Mouse (Mus musculus) gastrocnemius, postnatal 4 days (tissue): ENCODE results near the gene S100a11. TPM values are rescaled to one million over a fixed set of nuclear protein-coding genes. Genes with fewer than 3 reads are reported as not detected.
"Not testable (repeated sequence)": the region's sequence is repeated elsewhere in the genome, so short reads cannot be mapped to it uniquely, and the experiment has no call there.

Source experiments
- DNase-seq, 2 experiments: peaks; one replicate each; pipeline ENCODE4 v3.0.0; 2021 to 2022; ENCODE audit warnings: low spot score in 2 of 2, mixed read lengths in 2 of 2
- long read RNA-seq, 2 experiments: library from polyadenylated mRNA; stranded (forward); transcript quantifications; one replicate each; pipeline ENCODE4 v2.0.0; 2021
- total RNA-seq, 2 experiments: library from RNA; stranded (reverse); gene quantifications; 2 replicates each; pipeline ENCODE4 v1.2.3; 2021

Gene S100a11
- 100 to 1,000 TPM; 310 to 333 TPM for total RNA-seq
- long read RNA-seq, experiment 1, transcript S100a11-201 (3 exons, 511 nt): major isoform, 51 of 53 reads
- long read RNA-seq, experiment 1, partial matches to known transcripts: 2 of 53 reads
- long read RNA-seq, experiment 1, other reads (novel, unspliced or antisense): 0 of 53 reads
- long read RNA-seq, experiment 2, transcript S100a11-201 (3 exons, 511 nt): major isoform, 57 of 63 reads
- long read RNA-seq, experiment 2, partial matches to known transcripts: 4 of 63 reads
- long read RNA-seq, experiment 2, other reads (novel, unspliced or antisense): 2 of 63 reads

DNA sequence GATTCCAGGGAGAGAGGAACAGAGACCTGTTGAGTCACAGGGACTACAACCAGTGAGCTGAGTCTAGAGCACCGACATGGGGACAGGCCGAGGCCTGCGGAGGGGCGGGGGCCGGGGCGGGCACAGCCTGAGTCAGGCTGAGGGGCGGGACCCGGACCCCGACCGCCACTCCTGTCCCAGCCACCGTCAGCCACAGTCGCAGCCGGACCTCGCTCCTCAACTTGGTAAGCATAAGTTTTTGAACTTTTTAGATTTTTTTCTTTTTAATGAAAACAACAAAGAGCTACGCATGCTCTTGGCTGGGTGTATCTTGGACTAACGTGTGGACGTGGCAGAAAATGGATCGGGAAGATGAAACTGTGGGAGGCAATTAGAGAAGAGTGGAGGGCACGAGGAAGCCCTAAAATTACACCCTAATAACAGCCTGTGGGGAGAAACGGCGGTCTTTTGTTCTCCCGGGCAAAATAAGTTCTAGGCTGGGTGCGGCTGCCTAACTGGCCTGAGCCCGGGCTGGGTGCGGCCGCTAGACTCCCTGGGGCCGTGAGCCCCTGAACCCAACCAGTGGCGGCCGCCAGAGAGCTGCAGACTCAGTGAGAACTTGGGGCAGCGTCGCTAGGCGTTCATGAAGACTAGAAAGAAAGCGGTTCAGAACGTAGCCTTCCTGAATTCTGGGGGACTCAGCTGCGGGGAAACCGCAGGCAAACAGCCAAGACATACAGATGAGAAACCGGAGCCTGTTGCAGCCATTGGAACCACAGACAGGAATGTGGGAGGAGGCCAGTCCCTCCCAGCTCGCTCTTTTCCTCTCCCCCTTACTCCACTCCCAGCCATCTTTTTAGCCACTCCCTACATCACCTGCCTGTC is at the start of gene S100a11:
S100a11 (plus strand) TSS at position 159 of the 864 bp plus-strand sequence.
- DNase-seq: peak; percentile 45 to 63

DNA sequence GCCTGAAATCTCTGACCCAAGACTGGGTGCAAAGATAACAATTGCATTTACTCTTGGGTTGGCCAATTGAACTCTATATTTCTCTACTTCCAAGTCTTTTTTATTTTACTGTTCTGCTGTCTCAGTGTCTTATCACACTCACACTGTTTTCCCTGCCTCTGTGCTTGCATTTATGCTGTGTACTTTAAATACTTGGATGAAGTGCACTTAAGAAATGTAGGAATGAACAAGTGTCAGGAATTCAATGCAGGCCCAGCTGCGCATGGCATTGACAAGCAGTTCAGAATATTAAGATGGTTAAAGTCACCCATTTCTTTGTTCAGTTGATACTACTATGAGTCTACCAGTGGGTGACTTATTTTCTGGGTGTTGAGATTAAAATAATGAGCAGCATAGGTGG is 40.2 kb upstream of the S100a11 start:
- DNase-seq: no peak

DNA sequence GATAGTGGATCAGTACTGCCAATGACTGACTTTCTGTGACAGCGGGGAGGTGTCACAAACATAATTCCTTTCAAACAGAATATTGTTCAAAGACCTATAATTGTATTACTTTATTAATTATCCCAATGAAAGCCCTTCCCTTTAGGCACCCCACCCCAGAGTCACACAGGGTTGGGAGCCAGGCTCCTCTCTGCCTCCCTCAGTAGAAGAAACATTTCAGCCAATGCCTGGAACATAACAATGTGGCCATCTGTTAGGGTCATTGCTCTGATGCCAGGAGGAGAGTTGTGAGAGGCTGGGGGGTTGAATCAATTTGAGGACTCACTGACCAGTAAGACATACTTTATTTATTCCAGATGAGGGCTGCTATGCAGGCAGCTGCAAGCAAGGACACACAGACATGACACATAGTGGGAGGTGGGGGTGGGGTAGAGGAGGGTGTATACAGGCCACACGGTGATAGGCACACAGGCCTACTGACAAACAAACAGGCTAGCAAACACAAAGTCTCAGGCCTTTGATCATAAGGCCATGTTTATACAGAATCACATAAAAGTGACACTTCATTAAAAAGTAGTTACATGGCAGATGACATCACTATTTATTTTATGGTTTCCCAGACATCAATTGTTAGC is 38.2 kb upstream of the S100a11 start:
- DNase-seq: no peak

DNA sequence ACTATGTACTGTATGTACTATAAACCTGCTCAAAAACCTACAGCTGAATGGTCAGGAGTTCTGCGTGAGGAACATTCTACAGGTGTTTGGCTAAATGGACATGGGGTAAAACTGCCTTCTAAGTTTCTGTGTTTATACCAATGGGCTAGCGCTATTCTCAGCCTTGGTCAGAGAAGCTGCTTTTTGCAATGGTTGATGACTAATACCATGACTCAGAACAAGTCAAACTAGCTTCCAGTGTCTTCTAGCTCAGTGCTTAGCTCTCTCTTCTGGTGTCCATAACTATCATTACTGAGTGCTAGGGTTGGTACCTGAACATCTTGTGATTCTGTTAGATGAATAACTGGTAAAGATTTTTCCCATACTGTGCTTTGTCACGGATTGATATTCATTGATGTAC is 34.7 kb upstream of the S100a11 start:
- DNase-seq: no peak

DNA sequence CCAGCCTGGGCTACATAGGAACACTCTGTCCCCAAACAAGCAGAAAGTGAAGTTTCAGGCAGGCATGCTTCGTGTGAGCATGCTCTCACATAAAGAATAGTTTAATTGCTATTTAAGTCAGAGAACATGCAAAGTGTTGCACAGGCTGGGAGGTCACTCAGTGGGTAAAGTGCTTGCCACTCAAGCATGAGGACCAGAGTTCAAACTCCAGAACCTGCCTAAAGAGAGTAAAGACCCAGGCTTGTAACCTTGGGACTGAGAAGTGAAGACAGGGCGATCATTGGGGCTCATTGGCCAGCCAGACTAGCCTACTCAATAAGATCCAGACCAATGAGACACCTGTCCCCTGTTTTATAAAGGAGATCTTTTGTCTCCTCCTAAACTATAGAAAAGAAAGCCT is 31.7 kb upstream of the S100a11 start:
- no peak for DNase-seq

DNA sequence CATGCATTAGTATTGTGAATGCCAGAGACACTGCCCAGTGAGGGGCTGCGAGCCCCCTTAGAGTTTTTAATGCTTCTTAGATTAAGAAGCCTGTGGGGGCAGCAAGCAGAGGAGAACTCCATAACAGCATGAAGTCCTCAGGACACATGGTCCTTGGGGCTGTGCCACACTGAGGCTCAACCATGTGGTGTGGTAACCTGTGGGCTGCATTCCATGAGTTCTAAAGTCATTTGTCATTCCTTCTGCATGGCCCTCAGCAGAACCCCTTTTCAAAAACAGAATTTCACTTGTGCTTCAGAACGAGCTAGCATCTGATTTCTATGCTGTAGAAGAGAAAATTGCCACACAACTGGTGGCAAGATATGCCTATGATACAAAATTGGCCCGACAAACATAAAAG is 28.1 kb upstream of the S100a11 start:
- DNase-seq: no peak

DNA sequence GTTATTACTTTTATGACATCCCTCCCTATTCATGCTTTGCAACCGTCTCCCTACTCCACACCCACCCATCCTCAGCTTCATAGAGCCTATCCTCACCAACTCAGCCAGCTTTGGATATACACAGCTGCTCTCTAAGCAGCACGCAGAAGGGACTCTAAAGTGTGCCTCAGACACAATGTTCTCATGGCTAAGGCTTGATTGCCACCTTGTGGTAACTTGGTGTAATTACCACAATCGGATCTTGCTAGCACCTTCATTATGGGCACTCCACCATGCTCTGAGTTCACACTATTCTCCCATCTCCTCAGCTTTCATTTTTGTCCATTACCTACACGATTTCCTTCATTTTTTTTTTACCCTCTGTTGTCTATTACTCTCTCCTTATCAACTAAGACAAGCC is 26.3 kb upstream of the S100a11 start:
- DNase-seq: peak in 1 of 2 experiments; percentile 33

DNA sequence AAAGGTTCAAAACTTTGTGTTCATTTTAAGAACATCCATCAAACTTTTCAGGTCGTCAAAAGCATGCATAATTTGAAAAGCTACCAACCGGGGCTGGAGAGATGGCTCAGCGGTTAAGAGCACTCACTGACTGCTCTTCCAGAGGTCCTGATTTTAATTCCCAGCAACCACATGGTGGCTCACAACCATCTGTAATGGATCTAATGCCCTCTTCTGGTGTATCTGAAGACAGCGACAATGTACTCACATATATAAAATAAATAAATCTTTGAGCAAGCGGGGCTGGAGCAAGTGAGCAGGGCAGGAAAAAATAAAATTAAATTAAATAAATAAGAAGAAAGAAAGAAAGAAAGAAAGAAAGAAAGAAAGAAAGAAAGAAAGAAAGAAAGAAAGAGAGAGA is 25.5 kb upstream of the S100a11 start:
- not testable (repeated sequence) for DNase-seq

DNA sequence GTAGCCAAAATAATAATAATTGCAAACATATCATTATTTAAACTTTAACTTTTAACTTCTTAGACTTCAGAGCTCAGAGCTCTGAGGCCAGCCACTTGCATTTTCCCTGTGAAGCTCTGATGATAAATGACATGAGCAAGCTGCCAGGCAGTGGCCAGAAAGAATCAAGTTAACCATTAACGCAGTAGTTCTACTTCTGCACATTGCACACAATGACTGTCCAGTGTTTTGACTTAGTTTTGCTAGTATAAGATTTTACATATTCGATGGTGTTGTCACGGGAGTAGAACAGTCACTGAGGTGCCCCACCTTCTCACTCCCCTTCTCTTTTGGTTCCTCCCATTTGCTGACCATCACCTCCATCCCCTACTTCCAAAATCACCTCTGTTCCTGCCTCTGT is 23.2 kb upstream of the S100a11 start:
- DNase-seq: no peak

DNA sequence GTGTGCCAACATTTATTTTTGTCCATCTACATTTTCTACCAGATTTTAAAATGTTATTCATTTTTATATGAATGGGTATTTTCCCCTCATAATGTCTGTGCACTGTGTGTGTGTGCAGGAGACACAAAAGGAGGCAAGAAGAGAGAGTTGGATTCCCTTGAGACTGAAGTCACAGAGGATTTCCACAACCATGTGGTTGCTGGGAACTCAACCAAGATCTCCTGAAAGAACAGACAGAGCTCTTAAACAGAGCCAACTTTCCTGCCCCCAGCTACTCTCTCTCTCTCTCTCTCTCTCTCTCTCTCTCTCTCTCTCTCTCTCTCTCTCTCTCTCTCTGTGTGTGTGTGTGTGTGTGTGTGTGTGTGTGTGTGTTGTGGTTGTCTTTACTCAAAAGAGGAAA is 21.2 kb upstream of the S100a11 start:
- DNase-seq: no peak

DNA sequence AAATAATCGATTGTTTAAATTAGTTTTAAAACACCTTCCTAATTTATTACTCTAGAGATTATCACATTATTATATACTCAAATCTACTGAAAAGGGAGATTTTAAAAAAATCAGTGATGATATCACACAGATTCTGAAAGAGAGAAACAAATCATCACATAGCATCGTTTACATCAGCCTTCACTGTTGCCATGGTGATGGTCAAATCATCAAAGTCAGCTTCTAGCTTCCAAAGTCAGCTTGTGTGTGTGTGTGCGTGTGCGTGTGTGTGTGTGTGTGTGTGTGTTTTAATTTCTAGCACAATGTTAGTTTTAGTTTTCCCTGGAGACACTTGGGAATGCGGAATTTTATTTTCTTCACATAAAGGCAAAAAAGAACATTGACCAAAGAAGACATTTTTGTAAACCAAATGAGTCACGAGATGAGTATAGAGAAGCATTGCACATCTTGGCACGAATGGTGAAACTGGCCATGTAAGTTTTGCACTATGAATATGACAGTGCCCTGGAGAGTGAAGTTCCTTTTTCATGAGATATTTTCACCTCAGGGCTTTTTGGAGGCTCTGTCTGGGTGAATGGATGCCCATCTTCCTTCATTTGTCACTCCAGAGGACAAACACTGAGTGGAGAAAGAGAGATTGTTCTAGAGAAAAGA is 15.6 kb upstream of the S100a11 start:
- no peak for DNase-seq

DNA sequence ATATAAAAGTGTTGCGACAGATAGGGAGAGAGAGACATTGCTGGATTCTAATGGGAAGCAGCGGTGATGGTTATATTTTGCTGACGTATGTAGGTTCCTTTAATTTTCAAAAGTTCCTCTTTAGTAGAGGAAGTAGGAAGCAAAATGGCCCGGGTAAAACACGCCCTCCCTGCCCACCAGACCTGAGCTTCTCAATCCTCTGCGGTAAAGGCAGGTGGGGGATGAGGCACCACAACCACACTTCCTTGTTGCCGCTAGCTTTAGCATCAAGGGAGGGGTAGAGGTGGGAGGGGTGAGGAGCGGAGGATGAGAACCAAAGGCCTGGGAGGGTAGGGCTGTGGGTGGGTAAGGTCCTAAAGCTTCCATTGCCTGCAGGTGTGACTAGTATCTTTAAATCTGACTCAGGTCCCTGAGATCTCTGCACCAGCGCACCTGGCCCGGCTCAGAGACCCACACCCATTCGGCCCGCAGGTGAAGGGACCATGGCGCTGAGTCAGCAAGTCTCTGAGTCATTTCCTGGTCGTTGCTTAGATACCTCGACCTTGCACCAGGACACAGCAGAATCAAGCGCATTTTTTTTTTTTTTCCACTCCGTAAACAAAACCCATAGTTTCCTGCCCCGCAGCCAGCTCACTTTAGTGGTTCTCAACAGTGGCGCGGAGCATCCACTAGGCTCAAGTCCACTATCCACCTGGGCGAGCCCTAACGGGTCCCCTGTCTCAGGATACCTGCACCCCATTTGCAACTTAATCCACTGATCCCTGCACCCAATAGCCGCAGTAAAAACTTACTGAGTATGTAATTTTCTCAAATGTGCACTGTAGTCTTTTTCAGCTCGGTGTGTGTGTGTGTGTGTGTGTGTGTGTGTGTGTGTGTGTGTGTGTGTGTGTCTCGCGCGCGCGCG is 14.1 kb upstream of the S100a11 start:
- DNase-seq: peak in 1 of 2 experiments; percentile 8

DNA sequence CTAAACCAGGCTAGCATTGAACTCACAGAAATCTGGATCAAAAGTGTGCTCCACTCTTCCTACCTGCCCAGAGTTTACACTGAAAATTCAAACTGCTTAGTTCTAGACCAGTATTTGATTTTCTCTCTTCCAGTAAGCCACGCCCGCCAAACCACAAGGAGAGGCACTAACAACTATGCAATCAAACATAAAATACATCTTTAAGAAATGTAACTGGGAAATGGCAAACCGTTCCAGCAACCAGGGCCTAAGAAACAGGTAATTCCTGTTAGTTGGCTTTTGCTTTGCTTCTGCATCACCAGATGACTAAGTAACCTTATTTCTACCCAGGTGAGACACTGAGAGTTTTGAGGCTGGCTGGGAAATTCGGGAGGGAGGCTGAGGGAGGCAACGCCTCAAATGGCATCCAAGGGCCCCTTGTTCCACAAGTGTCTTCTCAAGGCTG is 13.4 kb upstream of the S100a11 start:
- no peak for DNase-seq

DNA sequence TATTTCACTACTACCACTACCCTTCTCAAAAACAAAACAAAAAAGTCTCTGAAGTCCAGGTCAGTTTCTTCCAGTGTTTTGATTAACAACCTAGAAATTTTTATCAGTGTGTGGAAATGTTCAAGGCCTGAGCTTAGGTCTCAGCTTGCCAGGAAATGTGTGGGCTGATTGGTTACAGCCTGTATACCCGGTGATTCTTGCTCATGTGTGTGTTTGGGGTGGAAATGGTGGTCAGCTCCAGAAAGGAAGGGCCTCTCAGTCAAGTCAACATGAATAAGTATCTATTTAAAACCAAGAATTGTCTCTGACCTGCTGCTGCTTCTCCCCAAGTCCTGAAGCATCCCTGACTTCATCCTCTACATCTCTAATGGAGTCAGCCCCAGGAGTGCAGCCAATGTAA is 11.0 kb upstream of the S100a11 start:
- DNase-seq: no peak

DNA sequence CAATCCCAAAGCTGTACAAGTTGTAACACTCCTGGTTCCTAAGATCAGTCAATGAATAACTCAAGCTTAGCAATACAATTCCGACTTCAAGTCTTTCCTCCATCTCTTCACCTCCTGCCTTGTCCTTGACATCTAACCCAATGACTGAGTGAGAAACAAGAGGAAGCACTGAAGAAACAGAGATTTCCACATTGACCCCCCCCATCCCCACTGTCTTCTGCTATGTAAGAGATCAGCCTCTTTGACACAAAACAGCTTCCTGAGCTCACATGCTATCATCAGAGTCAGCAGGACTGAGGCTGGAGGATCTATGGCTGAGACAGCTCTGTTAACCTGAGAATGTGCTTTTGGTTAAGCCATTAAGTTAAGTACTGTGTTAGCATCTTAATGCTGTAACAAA is 9.3 kb upstream of the S100a11 start:
- DNase-seq: no peak

DNA sequence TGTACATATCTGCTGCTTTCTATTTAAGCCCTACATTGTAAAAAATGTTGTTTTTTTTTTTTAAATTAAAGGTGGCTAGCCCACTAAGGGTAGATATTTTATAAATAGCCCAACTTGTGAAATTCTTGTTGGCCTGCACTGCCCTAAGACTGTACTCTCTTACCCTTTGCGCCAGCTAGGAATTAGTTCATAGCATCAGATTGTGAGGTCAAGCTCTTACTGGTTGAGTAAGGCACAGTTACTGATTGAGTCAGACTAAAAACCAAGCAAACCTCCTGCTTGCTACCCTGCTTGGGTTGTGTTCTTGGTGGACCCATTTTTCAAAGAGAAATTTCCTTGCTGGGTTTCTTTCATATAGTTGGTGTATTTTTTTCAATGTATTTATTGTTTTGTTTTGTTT is 8.5 kb upstream of the S100a11 start:
- DNase-seq: no peak

DNA sequence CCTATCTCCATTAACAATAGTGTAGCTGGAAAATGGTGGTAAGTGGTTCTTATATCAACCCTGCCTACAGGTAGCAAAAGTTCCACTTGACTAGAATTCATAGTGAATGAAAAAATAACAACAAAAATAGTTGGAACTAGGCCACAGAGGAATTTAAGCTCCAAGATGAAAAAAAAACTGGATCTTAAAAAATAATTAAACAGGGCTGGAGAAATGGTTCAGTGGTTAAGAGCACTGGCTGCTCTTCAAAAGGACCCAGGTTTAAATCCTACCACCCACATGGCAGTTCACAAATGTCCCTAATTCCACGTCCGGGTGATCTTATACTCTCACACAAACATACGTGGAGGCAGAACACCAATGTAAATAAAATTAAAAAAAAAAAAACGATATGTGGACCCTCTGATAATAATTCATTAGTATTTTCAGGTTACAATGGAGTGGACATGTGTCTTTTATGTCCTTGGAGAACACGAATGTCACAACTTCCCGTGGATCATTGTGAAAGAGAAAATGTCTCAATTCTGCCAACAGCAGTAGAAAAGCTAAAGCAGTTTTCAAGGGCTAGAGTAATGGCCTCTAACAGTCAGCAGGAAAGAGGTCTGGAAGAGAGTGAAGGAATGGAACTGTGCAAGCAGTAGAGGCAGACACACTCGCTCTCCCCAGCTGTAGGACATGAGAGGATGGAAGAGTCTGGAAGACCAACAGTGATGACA is 7.7 kb upstream of the S100a11 start:
- DNase-seq: no peak

DNA sequence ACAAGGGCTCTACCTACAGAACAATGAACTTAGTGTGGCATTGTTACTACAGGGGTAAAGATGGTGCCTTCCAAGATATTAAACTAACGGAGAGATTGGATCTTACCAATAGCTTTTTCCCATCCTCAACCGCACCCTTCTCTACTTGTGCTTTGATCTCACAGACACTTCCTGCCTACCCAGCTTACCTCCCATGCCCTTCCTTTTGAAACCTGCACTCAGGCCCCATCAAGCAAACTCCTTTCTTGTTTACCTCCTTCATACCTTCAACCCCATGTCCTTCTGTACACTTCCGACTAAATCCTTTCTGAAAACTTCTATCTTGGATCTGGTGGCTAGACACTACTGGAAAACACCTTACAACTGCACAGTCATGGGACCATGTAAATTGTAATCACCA is 5.7 kb upstream of the S100a11 start:
- DNase-seq: no peak

DNA sequence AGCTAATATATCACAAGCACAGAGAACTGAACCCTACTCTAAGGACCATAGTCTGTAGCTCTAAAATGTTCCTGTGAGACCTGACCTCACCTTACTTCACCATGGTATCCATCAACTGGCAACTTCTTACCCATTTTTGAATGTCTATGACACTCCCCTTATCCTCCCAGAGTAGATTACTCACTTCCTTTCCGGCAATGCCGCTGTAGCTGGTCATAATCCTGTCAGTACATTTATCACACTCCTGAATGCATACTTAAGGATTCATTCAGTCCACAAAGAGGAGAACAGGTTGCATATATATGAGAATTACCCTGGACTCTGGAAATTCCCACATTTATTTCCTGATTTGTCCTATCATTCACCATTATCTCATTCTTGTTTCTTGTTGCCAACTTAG is 2.9 kb upstream of the S100a11 start:
- DNase-seq: no peak

DNA sequence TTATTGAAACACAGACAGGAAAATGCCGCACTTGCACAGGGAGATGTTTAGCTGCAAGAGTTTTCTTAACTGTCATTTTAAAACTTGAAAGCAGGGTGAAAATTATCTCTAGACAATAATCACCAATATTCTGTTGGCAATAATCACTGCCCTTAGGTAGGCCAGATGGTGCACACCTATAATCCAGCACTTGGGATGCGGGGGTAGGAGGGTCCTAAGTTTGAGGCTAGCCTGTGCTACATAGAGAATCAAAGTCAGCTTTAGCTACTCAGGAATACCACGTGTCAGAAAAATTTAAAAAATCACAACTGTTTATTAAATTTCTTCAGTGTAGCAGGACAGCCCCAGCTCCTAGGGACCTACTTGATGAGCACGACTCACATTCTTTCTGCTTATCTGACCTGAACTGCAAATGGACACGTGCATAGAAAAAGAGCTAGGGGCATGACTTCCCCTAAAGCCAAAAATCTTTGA is 395 bp upstream of the S100a11 start:
- DNase-seq: no peak
